Mouse (Mus musculus): ENCODE results near the gene Acacb.

The Acacb gene

DNA sequence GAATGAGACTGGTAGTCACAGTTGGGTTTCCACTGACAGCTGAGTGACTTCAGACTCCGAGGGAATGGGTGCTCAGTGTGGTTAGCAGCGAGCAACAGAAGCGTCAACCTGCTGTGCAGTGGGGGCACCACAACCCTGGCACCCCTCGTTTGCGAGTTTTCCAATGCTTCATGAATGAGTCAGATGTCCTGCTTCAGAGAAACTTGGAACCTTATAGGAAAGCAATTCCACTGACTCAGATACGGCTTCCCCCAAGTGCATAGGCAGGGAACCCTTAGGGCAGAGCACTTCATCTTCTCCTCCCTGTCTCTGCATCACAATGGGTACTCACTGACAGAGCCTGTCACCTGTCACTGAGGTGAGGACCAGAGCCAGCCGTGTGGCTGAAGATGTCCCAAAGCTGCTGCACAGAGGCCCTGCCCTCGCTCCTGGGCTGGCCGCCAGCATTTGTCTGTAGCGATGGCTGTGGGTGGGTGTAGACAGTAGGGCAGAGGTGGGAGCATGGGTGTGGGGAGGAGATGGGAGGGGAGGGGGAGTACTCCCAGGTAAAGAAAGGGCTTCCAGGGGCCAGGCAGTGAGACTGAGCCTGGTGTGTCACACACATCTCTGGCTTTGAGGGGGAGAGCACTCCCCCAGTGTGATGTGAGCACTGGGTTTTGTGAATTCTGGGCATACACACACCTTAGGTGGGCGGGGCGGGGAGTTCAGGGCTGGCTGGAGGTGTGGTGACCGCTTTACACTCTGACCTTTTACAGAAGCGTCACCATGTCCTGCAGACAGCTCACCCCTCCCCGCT, 8.7 kb upstream of the Acacb start:
- no peak for DNase-seq

- peak; percentile 57 for DNase-seq
Observed at GRCm38 (mm10) chr5:114138277-114139164, 7.8 kb upstream of the Acacb start.

DNA sequence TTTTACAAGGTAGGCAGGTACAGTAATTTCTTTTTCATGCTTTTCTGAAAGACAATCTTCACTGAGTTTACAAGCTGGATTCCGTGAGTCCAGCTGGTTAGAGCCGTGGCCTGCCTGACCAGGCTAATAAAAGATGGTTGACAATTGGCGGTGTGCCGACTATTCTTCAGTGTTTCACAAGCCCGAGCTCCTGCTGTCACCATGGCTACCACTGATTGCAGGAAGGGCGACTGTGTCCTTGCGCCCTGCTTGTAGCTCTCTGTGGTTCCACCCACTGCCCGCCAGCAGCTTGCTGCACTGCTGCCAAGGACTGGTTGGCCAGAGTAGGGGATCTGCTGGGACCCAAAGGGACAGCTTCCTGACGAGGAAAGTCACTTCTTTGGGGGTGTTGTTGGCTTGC, 7.2 kb upstream of the Acacb start:
- peak; percentile 93 for DNase-seq

DNA sequence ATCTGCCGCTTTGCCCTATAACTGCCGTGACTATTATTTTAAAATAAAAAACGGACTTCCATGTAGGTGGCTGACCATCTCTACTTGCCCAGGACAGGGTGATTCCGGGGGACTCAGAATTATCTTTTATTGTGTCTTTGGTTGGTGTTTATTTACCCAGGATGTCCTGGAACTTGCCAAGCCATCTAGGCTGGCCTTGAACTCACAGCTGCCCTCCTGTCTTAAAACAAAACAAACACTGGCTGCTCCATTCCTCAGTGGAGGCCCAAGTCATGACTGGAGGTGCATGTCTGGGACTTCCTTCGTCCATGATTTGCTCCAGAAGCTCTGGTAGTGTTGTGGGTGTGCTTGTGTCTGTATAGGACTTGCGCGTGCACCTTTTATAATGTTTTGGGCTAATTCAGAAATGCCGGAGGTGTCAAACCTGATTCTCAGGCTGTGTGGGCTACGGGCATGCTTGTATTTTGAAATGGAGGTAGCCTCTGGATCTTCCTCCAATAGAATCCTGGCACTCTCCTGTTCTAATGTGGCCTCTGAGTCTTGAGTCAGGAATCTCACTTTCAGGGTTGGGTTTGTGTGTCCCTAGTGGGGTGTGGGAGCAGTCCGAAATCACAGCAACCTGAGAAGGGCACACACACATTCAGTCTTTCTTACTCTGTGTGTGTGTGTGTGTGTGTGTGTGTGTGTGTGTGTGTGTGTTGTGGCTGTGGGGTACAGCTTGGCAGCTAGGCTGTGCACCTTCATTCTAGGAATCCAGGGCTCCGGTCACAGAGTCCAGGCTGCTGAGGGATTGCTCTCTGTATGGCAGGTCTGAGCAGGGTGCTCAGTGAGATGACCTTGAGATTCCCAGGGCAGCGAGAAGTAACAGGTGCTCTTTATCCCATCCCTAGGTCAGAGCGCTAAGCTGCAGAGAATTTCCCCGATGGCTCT, 973 bp downstream of the Acacb start:
- DNase-seq, result no peak

DNA sequence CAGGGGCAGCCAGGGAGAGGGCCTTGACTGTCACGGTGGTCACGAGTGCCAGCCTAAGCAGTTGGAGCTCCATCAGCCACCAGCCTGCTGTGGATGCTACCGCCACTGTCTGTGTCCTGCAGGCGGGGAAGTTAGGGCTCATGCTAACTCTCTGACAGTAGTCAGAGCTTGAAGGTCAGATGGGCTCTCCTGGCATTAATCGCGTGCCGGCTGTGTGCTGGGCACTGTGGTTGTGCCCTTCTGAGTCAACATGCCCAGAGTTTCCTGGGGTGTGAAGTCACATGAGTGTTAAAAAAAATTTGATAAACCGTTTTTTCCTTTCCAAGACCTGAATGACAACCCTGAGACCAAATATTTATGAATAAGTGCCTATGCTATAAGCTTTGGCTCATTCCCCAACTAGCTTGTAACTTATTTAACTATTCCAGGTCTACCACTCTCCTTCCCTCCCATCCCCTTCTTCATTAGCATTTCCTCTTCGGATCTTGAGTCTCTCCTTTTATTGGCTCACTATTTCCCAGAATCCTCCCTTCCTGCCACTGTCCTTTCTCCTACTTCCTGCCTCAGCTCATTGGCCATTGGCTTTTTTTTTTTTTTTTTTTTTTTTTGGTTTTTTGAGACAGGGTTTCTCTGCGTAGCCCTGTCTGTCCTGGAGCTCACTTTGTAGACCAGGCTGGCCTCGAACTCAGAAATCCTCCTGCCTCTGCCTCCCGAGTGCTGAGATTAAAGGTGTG, 6.2 kb downstream of the Acacb start:
- DNase-seq, result peak; percentile 32

- peak; percentile 39 for DNase-seq
Observed at GRCm38 (mm10) chr5:114153490-114153889, 7.2 kb downstream of the Acacb start.

- no peak for DNase-seq
Observed at GRCm38 (mm10) chr5:114154765-114155164, 8.4 kb downstream of the Acacb start.

GRCm38 (mm10) chr5:114155168-114155933, 9.0 kb downstream of the Acacb start:
- DNase-seq, result peak; percentile 49

DNA sequence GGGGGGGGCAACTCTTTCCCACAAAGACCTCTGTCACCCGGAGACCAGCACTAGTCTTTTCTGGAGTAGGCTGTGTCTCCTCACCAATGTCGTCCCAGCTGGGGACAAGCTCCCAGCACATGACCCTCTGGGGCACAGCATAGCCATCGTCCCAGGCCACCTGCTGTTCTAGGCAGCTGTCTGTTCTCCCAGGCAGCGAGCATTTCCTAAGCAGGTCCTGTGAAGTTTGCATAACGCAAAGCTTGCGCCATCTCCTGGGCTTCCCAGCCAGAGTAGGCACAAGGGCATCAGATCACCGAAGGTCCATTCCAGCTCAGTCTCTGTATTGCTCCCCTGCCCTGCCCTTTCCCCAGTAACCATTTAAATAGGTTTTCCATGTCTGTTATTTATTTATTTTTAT, 10.9 kb downstream of the Acacb start:
- DNase-seq, result no peak

DNA sequence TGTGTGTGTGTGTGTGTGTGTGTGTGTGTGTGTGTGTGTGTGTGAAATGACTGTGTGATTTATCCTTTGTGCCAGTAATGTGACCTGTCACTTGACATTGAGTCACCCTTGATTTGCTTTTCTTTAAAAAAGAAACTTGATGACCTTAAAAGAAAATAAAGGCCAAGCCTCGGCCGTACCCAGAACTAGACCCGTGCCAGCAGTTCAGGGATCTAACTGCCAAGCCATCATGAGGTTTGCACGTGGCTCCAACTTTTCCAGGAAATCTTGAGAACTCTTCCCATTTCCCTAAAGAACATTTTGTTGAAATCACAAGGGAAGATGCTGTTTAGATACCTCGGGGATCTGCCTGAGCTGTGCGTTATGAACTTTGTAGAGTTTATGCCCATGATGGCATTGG, 15.1 kb downstream of the Acacb start:
- DNase-seq, result no peak

DNA sequence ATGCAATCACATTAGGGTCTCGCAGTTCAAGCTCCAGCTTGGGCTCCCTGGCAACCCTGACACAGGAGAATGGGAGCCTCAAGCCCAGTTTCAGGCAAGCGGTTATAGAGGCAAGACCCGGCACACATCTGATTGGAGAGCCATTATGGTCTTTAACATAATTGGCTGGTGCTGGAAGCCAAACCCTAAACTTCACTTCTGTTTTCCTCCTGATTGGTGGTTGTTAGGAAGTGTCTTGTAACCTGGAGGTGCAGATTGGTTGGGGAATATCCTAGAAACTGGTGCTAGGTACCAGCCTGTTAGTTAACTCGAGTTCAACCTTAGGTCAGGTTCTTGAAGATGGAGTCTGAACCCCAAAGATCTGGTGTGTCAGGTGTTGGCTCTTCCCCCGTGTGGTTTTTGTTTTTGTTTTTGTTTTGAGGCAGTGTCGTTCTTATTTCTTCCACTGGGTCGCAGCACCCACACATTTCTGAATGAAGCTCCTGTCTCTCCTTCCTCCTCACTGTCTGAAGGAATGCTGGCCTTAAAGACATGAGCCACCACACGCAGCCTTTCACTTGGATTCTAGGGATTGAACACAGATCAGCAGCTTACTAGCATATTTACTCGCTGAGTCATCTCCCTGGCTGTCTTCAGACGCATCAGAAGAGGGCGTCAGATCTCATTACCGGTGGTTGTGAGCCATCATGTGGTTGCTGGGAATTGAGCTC, 15.9 kb downstream of the Acacb start:
- DNase-seq, result no peak

- DNase-seq, result no peak
Observed at GRCm38 (mm10) chr5:114163117-114163696, 16.9 kb downstream of the Acacb start.

DNA sequence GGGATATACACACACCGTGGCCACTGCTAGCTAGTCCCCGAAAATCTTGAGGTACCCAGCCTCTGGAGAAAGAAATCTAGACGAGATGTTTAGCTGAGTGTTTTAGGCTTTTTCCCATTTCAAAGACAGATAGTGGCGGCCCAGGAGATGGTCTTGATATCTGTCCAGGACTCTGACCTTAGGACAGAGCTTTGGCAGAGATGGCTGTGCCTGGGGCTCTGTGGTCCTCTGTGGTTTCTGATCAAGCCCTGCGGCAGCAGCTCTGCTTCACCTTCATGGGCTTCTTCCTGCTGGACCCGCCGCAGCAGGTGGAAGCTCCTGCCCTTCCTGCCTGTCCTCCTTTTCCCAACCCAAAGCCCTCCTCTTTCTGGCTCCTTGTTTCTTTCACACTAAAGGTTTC, 24.0 kb downstream of the Acacb start:
- no peak for DNase-seq

DNA sequence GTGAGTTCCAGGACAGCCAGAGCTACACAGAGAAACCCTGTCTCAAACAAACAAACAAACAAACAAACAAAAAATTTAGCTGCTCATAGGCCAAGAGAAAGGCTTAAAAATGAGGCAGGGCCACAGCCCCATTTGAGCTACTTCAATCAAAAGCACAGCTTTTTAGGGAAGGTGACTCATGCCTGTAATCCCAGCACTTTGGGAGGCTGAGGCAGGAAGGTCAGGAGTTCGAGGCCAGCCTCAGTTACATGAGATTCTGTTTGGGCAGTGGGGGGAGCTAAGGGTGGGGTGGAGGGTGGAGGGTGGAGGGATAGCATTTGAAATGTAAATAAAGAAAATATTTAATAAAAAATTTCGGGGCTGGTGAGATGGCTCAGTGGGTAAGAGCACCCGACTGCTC, 26.6 kb downstream of the Acacb start:
- no peak for DNase-seq

GRCm38 (mm10) chr5:114173458-114173857, 27.1 kb downstream of the Acacb start:
- DNase-seq, result no peak

- DNase-seq, result no peak
Observed at GRCm38 (mm10) chr5:114173877-114174581, 27.7 kb downstream of the Acacb start.

DNA sequence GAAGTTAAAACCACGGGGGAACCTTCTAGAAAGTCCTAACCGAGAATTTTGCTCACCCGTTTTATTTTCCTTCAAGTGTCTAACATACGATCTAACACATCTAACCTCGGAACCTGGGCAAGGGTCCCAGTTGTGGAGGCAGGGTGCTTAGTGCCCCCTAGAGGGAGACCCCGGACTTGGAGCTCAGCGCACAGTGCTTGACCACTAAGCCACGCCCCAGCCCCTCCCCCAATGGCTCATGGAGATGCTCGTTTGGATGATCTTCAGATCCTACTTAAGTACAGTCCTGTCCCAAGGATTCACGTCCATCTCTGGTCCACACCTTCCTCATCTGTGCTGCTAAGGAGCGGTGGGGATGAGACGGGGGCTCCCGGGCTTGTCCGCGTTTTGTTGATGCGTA, 28.3 kb downstream of the Acacb start:
- peak; percentile 64 for DNase-seq

GRCm38 (mm10) chr5:114175596-114176171, 29.3 kb downstream of the Acacb start:
- DNase-seq, result peak; percentile 98
